Mouse (Mus musculus): ENCODE data around the gene Robo1.

DNA sequence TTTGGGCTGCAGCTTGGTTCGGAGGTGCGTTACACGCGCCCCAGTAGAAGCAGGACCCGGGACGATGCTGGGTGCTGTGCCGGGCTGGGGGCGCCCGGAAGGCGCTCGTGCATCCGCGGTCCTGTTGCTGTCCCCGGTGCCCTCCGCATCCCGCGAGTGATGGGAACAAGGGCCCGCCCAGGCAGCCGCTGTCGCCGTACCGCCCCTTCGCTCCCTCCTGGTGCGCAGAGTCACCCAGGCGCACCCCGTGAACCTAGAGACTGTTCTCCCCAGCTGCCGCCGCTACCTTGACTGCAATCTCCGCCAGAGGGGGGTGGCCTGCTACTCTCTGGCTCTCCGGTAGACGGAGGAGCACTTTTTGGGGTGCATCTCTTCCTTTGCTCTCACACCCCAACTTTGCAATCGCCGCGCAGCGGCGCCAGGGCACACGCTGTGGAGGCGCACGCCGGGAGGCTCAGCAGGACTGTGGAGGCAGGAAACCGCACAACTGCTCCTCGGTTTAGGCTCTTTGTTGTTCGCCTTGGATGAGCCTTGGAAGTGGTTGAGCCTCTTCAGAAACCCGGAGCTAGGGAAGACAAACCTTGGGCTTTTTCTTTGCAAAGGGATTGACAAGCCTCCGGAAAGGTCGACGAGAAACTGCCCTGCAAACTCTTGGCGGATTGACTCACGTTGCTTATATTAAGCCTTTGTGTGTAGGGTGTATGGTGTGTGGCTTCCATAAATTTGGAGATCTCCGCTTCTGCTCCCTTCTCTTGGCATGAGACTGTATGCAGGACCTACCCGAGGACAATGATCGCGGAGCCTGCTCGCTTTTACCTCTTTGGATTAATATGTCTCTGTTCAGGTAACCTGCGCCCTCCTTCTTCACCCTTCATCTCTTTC lies 355.5 kb downstream of the Robo1 start:
- TF ChIP-seq CTCF (conservative IDR thresholded peaks at IDR 0.05; ENCODE audit: insufficient read depth, insufficient read length, low read depth, low read length), result no peak
- no peak for TF ChIP-seq POLR2A (IDR thresholded peaks at IDR 0.05; ENCODE audit: low read depth, low read length)
